Mouse (Mus musculus): ENCODE measurements around the gene Lef1. TPM values are rescaled to one million over a fixed set of nuclear protein-coding genes. Genes with fewer than 3 reads are reported as not detected.

Lef1 gene
- polyA plus RNA-seq, 1 experiment from 2014 or later: 61.3 TPM

- no peak overlapping the region for H3K4me3 ChIP-seq
- H3K9me3 ChIP-seq: no peaks in the 10 kb centered on the region
- H3K36me3 ChIP-seq (replicated peaks): peaks cover 52% of the 10 kb centered on the region
- 89% methylated on average over 13 of the region's 13 CpGs for WGBS
- H3K27me3 ChIP-seq (replicated peaks; ENCODE audit: low read depth, poor library complexity, severe bottlenecking): no peaks in the 10 kb centered on the region
- no peak overlapping the region for H3K27ac ChIP-seq (replicated peaks)
- no peaks in the 10 kb centered on the region for H3K4me1 ChIP-seq
- DNase-seq (ENCODE audit: low spot score): no peak
Observed at GRCm38 (mm10) chr3:131250978-131251377, 140.7 kb downstream of the Lef1 start.

- no peak overlapping the region for H3K4me3 ChIP-seq
- no peaks in the 10 kb centered on the region for H3K27me3 ChIP-seq (replicated peaks; ENCODE audit: low read depth, poor library complexity, severe bottlenecking)
- H3K9me3 ChIP-seq: no peaks in the 10 kb centered on the region
- no peaks in the 10 kb centered on the region for H3K4me1 ChIP-seq
- 87% methylated on average over 7 of the region's 7 CpGs for WGBS
- H3K36me3 ChIP-seq (replicated peaks): peaks cover 53% of the 10 kb centered on the region
- no peak overlapping the region for H3K27ac ChIP-seq (replicated peaks)
- DNase-seq (ENCODE audit: low spot score): no peak
Observed at GRCm38 (mm10) chr3:131251601-131252000, 141.3 kb downstream of the Lef1 start.

GRCm38 (mm10) chr3:131254991-131255390 is 144.7 kb downstream of the Lef1 start:
- H3K9me3 ChIP-seq: no peaks in the 10 kb centered on the region
- H3K36me3 ChIP-seq (replicated peaks): peaks cover 28% of the 10 kb centered on the region
- H3K4me3 ChIP-seq: no peak overlapping the region
- H3K27me3 ChIP-seq (replicated peaks; ENCODE audit: low read depth, poor library complexity, severe bottlenecking): no peaks in the 10 kb centered on the region
- DNase-seq (ENCODE audit: low spot score): no peak
- 95% methylated on average over 4 of the region's 4 CpGs for WGBS
- H3K4me1 ChIP-seq: no peaks in the 10 kb centered on the region
- no peak overlapping the region for H3K27ac ChIP-seq (replicated peaks)

- peaks cover 30% of the 10 kb centered on the region for H3K36me3 ChIP-seq (replicated peaks)
- DNase-seq (ENCODE audit: low spot score): no peak
- no peak overlapping the region for H3K27ac ChIP-seq (replicated peaks)
- no peaks in the 10 kb centered on the region for H3K9me3 ChIP-seq
- H3K27me3 ChIP-seq (replicated peaks; ENCODE audit: low read depth, poor library complexity, severe bottlenecking): no peaks in the 10 kb centered on the region
- H3K4me3 ChIP-seq: no peak overlapping the region
- 93% methylated on average over 3 of the region's 3 CpGs for WGBS
- no peaks in the 10 kb centered on the region for H3K4me1 ChIP-seq
Observed at GRCm38 (mm10) chr3:131255399-131255981, 145.2 kb downstream of the Lef1 start.

GRCm38 (mm10) chr3:131258921-131259320 is 148.7 kb downstream of the Lef1 start:
- Histone ChIP-seq H3K27me3 (replicated peaks; ENCODE audit: low read depth, poor library complexity, severe bottlenecking) (no peaks in the 10 kb centered on the region), H3K27ac (replicated peaks) (no peak overlapping the region), H3K4me3 (no peak overlapping the region), H3K4me1 (peaks cover 2% of the 10 kb centered on the region; the same call in 1 of the 2 replicates), H3K9me3 (peaks cover 6% of the 10 kb centered on the region; the same call in 1 of the 2 replicates), H3K36me3 (replicated peaks) (peaks cover 59% of the 10 kb centered on the region)
- WGBS: 90% methylated on average over 3 of the region's 3 CpGs
- no peak for DNase-seq (ENCODE audit: low spot score)

GRCm38 (mm10) chr3:131259392-131259965 is 149.2 kb downstream of the Lef1 start:
- Histone ChIP-seq H3K4me3 (no peak overlapping the region), H3K27ac (replicated peaks) (no peak overlapping the region), H3K36me3 (replicated peaks) (peaks cover 58% of the 10 kb centered on the region), H3K27me3 (replicated peaks; ENCODE audit: low read depth, poor library complexity, severe bottlenecking) (no peaks in the 10 kb centered on the region), H3K9me3 (peaks cover 6% of the 10 kb centered on the region; the same call in 1 of the 2 replicates), H3K4me1 (peaks cover 7% of the 10 kb centered on the region; the same call in 1 of the 2 replicates)
- WGBS: 96% methylated on average over 9 of the region's 9 CpGs
- no peak for DNase-seq (ENCODE audit: low spot score)

GRCm38 (mm10) chr3:131260418-131260817 is 150.1 kb downstream of the Lef1 start:
- WGBS: 98% methylated on average over 6 of the region's 6 CpGs

GRCm38 (mm10) chr3:131263766-131264486 is 153.7 kb downstream of the Lef1 start:
- Histone ChIP-seq H3K36me3 (replicated peaks) (peaks cover 54% of the 10 kb centered on the region), H3K4me3 (no peak overlapping the region), H3K27ac (replicated peaks) (no peak overlapping the region), H3K9me3 (peaks cover 6% of the 10 kb centered on the region; the same call in 1 of the 2 replicates), H3K27me3 (replicated peaks; ENCODE audit: low read depth, poor library complexity, severe bottlenecking) (no peaks in the 10 kb centered on the region), H3K4me1 (peaks cover 7% of the 10 kb centered on the region; the same call in 1 of the 2 replicates)
- no peak for DNase-seq (ENCODE audit: low spot score)
- 74% methylated on average over 15 of the region's 15 CpGs for WGBS

More at GRCm38 (mm10) chr3:131260418-131260817, 150.1 kb downstream of the Lef1 start:
- Histone ChIP-seq H3K27ac (replicated peaks) (no peak overlapping the region), H3K9me3 (peaks cover 6% of the 10 kb centered on the region; the same call in 1 of the 2 replicates), H3K4me1 (peaks cover 7% of the 10 kb centered on the region; the same call in 1 of the 2 replicates), H3K27me3 (replicated peaks; ENCODE audit: low read depth, poor library complexity, severe bottlenecking) (no peaks in the 10 kb centered on the region), H3K4me3 (no peak overlapping the region), H3K36me3 (replicated peaks) (peaks cover 59% of the 10 kb centered on the region)
- DNase-seq (ENCODE audit: low spot score): no peak

GRCm38 (mm10) chr3:131265516-131265915 is 155.2 kb downstream of the Lef1 start:
- 93% methylated on average over 8 of the region's 8 CpGs for WGBS
- H3K27ac ChIP-seq (replicated peaks): no peak overlapping the region
- peaks cover 18% of the 10 kb centered on the region for H3K4me1 ChIP-seq
- no peak overlapping the region for H3K4me3 ChIP-seq
- peaks cover 52% of the 10 kb centered on the region for H3K36me3 ChIP-seq (replicated peaks)
- no peak for DNase-seq (ENCODE audit: low spot score)
- H3K9me3 ChIP-seq: peaks cover 6% of the 10 kb centered on the region; the same call in 1 of the 2 replicates
- H3K27me3 ChIP-seq (replicated peaks; ENCODE audit: low read depth, poor library complexity, severe bottlenecking): no peaks in the 10 kb centered on the region

- Histone ChIP-seq H3K4me3 (no peak overlapping the region), H3K27ac (replicated peaks) (no peak overlapping the region), H3K36me3 (replicated peaks) (peaks cover 42% of the 10 kb centered on the region), H3K4me1 (peaks cover 27% of the 10 kb centered on the region), H3K27me3 (replicated peaks; ENCODE audit: low read depth, poor library complexity, severe bottlenecking) (no peaks in the 10 kb centered on the region), H3K9me3 (no peaks in the 10 kb centered on the region)
- no peak for DNase-seq (ENCODE audit: low spot score)
- 98% methylated on average over 3 of the region's 3 CpGs for WGBS
Observed at GRCm38 (mm10) chr3:131266366-131267050, 156.2 kb downstream of the Lef1 start.

- no peaks in the 10 kb centered on the region for H3K27me3 ChIP-seq (replicated peaks; ENCODE audit: low read depth, poor library complexity, severe bottlenecking)
- H3K4me3 ChIP-seq: peak overlapping the region; percentile 84; the same call in 1 of the 2 replicates
- DNase-seq (ENCODE audit: low spot score): no peak
- peaks cover 10% of the 10 kb centered on the region for H3K36me3 ChIP-seq (replicated peaks)
- WGBS: 41% methylated on average over 6 of the region's 6 CpGs
- H3K4me1 ChIP-seq: peaks cover 29% of the 10 kb centered on the region
- H3K9me3 ChIP-seq: no peaks in the 10 kb centered on the region
- no peak overlapping the region for H3K27ac ChIP-seq (replicated peaks)
Observed at GRCm38 (mm10) chr3:131270381-131270780, 160.1 kb downstream of the Lef1 start.

- peak; percentile 72 for DNase-seq (ENCODE audit: low spot score)
- H3K27ac ChIP-seq (replicated peaks): peak overlapping the region; percentile 87
- WGBS: 11% methylated on average over 8 of the region's 8 CpGs
Observed at GRCm38 (mm10) chr3:131271157-131271556, 160.9 kb downstream of the Lef1 start.

More at GRCm38 (mm10) chr3:131271157-131271556, 160.9 kb downstream of the Lef1 start:
- H3K36me3 ChIP-seq (replicated peaks): peaks cover 10% of the 10 kb centered on the region
- peaks cover 29% of the 10 kb centered on the region for H3K4me1 ChIP-seq
- peak overlapping the region; percentile 84 for H3K4me3 ChIP-seq
- H3K9me3 ChIP-seq: no peaks in the 10 kb centered on the region
- H3K27me3 ChIP-seq (replicated peaks; ENCODE audit: low read depth, poor library complexity, severe bottlenecking): no peaks in the 10 kb centered on the region
